Mouse (Mus musculus) forebrain, embryonic 11.5 days (tissue): Measurements from ENCODE around the gene Mylpf. TPM values are rescaled to one million over a fixed set of nuclear protein-coding genes. Genes with fewer than 3 reads are reported as not detected.

ENCODE experiments used
- ATAC-seq: fragments of 200-750 bp; cut with Nextera tagmentation; replicated peaks from 2 replicates; pipeline ENCODE4 v1.8.0; 2017; ENCODE audit warnings: moderate TSS enrichment; ENCODE audit not compliant: low FRiP score
- DNase-seq: peaks from one replicate; pipeline ENCODE4 v3.0.0-alpha.2; 2017; ENCODE audit warnings: low spot score
- H3K27ac ChIP-seq: fragments of 300-500 bp; sonication (generic); 2 replicates; pipeline ENCODE4 v1.5.1; 2014; ENCODE audit warnings: low read depth, low read length
- H3K27me3 ChIP-seq: fragments of 300-500 bp; sonication (generic); 2 replicates; pipeline ENCODE4 v1.6.1; 2014; ENCODE audit warnings: mild to moderate bottlenecking, low read length, mixed read lengths; ENCODE audit not compliant: control insufficient read depth, insufficient read depth
- H3K36me3 ChIP-seq: fragments of 300-500 bp; sonication (generic); 2 replicates; pipeline ENCODE4 v1.6.1; 2014; ENCODE audit warnings: mild to moderate bottlenecking, low read length, moderate library complexity, mixed read lengths; ENCODE audit not compliant: control insufficient read depth, insufficient read depth
- H3K4me1 ChIP-seq: fragments of 300-500 bp; sonication (generic); replicated peaks from 2 replicates; pipeline ENCODE4 v1.6.1; 2014; ENCODE audit warnings: low read length, mixed read lengths; ENCODE audit not compliant: control insufficient read depth, insufficient read depth
- H3K4me2 ChIP-seq: fragments of 300-500 bp; sonication (generic); 2 replicates; pipeline ENCODE4 v1.6.1; 2014; ENCODE audit warnings: low read depth, mild to moderate bottlenecking, low read length, moderate library complexity, mixed read lengths; ENCODE audit not compliant: severe bottlenecking
- H3K4me3 ChIP-seq: fragments of 300-500 bp; sonication (generic); 2 replicates; pipeline ENCODE4 v1.5.1; 2014; ENCODE audit warnings: low read depth, low read length
- H3K9ac ChIP-seq: fragments of 300-500 bp; sonication (generic); 2 replicates; pipeline ENCODE4 v1.6.1; 2014; ENCODE audit warnings: low read length
- H3K9me3 ChIP-seq: fragments of 300-500 bp; sonication (generic); 2 replicates; pipeline ENCODE4 v1.6.1; 2016; ENCODE audit warnings: low read length, mixed read lengths; ENCODE audit not compliant: control insufficient read depth
- WGBS: fragments of 180-500 bp; shearing (Covaris S2); extraction: QIAGEN DNeasy Blood & Tissue Kit; methylation state at CpG from one replicate; pipeline ENCODE4 v1.1.7; 2014; 5-methylcytosine and 5-hydroxymethylcytosine counted together
- polyA plus RNA-seq: library from polyadenylated mRNA; unstranded; fragments of >200 nt; fragmentation: Nextera tagmentation; extraction: Ambion mirVana; gene quantifications from 2 replicates; pipeline ENCODE4 v1.2.1, GENCODE M21; 2014

Mylpf gene
- polyA plus RNA-seq, 1 experiment from 2014 or later = 11.2 TPM

- no peak overlapping the region for H3K4me3 ChIP-seq
- 65% methylated on average over 4 of the region's 4 CpGs for WGBS
- no peak overlapping the region for H3K9ac ChIP-seq
- peak; percentile 84 for DNase-seq
- no peak overlapping the region for H3K27ac ChIP-seq
- no peaks in the 10 kb centered on the region for H3K9me3 ChIP-seq
- no peak for ATAC-seq
- peaks cover 2% of the 10 kb centered on the region; the same call in 1 of the 2 replicates for H3K36me3 ChIP-seq
- peaks cover 5% of the 10 kb centered on the region; the same call in 1 of the 2 replicates for H3K4me1 ChIP-seq
- no peaks in the 10 kb centered on the region for H3K27me3 ChIP-seq
- no peak overlapping the region for H3K4me2 ChIP-seq
These were observed 20.1 kb downstream of the Mylpf start for GRCm38 (mm10) chr7:127228615-127229303.

- Histone ChIP-seq H3K4me2 (peak overlapping the region; percentile 61), H3K4me3 (peak overlapping the region; percentile 94), H3K9ac (peak overlapping the region; percentile 99), H3K36me3 (peaks cover 16% of the 10 kb centered on the region), H3K27me3 (no peaks in the 10 kb centered on the region), H3K9me3 (no peaks in the 10 kb centered on the region; the same call in 1 of the 2 replicates), H3K27ac (peak overlapping the region; percentile 99; the same call in 1 of the 2 replicates), H3K4me1 (peaks cover 10% of the 10 kb centered on the region; the same call in 1 of the 2 replicates)
- 69% methylated on average over 3 of the region's 3 CpGs for WGBS
- DNase-seq = no peak
- no peak for ATAC-seq
These were observed 22.7 kb downstream of the Mylpf start for GRCm38 (mm10) chr7:127231376-127231775.

GRCm38 (mm10) chr7:127231826-127232621 is 23.3 kb downstream of the Mylpf start:
- H3K27me3 ChIP-seq = no peaks in the 10 kb centered on the region
- peak overlapping the region; percentile 61 for H3K4me2 ChIP-seq
- WGBS = 7% methylated on average over 20 of the region's 20 CpGs
- H3K4me3 ChIP-seq = peak overlapping the region; percentile 94
- H3K4me1 ChIP-seq = peaks cover 10% of the 10 kb centered on the region; the same call in 1 of the 2 replicates
- H3K9me3 ChIP-seq = no peaks in the 10 kb centered on the region; the same call in 1 of the 2 replicates
- ATAC-seq = no peak
- no peak for DNase-seq
- peaks cover 22% of the 10 kb centered on the region for H3K36me3 ChIP-seq
- H3K27ac ChIP-seq = peak overlapping the region; percentile 99
- peak overlapping the region; percentile 99 for H3K9ac ChIP-seq

- under 1% methylated on average over 63 of the region's 64 CpGs for WGBS
- Histone ChIP-seq H3K27me3 (no peaks in the 10 kb centered on the region), H3K4me1 (peaks cover 10% of the 10 kb centered on the region; the same call in 1 of the 2 replicates), H3K4me2 (peak within 1 kb of the TSS; percentile 61), H3K36me3 (peaks cover 28% of the 10 kb centered on the region), H3K9me3 (no peaks in the 10 kb centered on the region; the same call in 1 of the 2 replicates), H3K9ac (peak within 1 kb of the TSS; percentile 99), H3K4me3 (peak within 1 kb of the TSS; percentile 94), H3K27ac (peak within 1 kb of the TSS; percentile 99)
- DNase-seq (peak; percentile 97), ATAC-seq (peak; percentile 89)
These were observed 24.1 kb downstream of the Mylpf start, which contains the start of the genes Zfp553 and Sept1 for GRCm38 (mm10) chr7:127232622-127233367. Zfp553 (plus strand) TSS chr7:127233061. Sept1 (minus strand) TSS chr7:127233130.

- Histone ChIP-seq H3K36me3 (peaks cover 34% of the 10 kb centered on the region), H3K4me2 (peak overlapping the region; percentile 61), H3K4me1 (peaks cover 10% of the 10 kb centered on the region; the same call in 1 of the 2 replicates), H3K9ac (peak overlapping the region; percentile 99), H3K4me3 (peak overlapping the region; percentile 94), H3K27ac (peak overlapping the region; percentile 99), H3K27me3 (no peaks in the 10 kb centered on the region), H3K9me3 (no peaks in the 10 kb centered on the region; the same call in 1 of the 2 replicates)
- no peak for DNase-seq
- peak; percentile 61 for ATAC-seq
- 1% methylated on average over 24 of the region's 27 CpGs for WGBS
These were observed 24.7 kb downstream of the Mylpf start for GRCm38 (mm10) chr7:127233368-127233749.

- peak overlapping the region; percentile 99 for H3K9ac ChIP-seq
- peaks cover 36% of the 10 kb centered on the region for H3K36me3 ChIP-seq
These were observed 25.1 kb downstream of the Mylpf start for GRCm38 (mm10) chr7:127233765-127234164.

GRCm38 (mm10) chr7:127234777-127235176 is 26.1 kb downstream of the Mylpf start:
- peaks cover 10% of the 10 kb centered on the region; the same call in 1 of the 2 replicates for H3K4me1 ChIP-seq
- WGBS = 90% methylated on average over 2 of the region's 2 CpGs
- H3K9ac ChIP-seq = peak overlapping the region; percentile 27; the same call in 1 of the 2 replicates
- no peaks in the 10 kb centered on the region for H3K27me3 ChIP-seq
- no peak overlapping the region for H3K27ac ChIP-seq
- peak overlapping the region; percentile 94; the same call in 1 of the 2 replicates for H3K4me3 ChIP-seq
- H3K4me2 ChIP-seq = peak overlapping the region; percentile 61; the same call in 1 of the 2 replicates
- ATAC-seq (no peak), DNase-seq (no peak)
- H3K9me3 ChIP-seq = no peaks in the 10 kb centered on the region; the same call in 1 of the 2 replicates
- peaks cover 34% of the 10 kb centered on the region for H3K36me3 ChIP-seq

More at GRCm38 (mm10) chr7:127233765-127234164, 25.1 kb downstream of the Mylpf start:
- DNase-seq = no peak
- no peak for ATAC-seq
- WGBS = 6% methylated on average over 9 of the region's 9 CpGs
- Histone ChIP-seq H3K4me2 (peak overlapping the region; percentile 61), H3K27ac (peak overlapping the region; percentile 99), H3K27me3 (no peaks in the 10 kb centered on the region), H3K4me3 (peak overlapping the region; percentile 94), H3K9me3 (no peaks in the 10 kb centered on the region; the same call in 1 of the 2 replicates), H3K4me1 (peaks cover 10% of the 10 kb centered on the region; the same call in 1 of the 2 replicates)
